Mouse (Mus musculus) CD4-positive, CD25-positive, alpha-beta regulatory T cell, adult 2 months (primary cell): ENCODE results near the gene Olfr639.
"Not testable (repeated sequence)": the region's sequence is repeated elsewhere in the genome, so short reads cannot be mapped to it uniquely, and the experiment has no call there.

Experiments used
- DNase-seq: peaks from one replicate; pipeline ENCODE4 v3.0.0-alpha.2; 2012; ENCODE audit warnings: low read depth, low spot score

Gene Olfr639

DNA sequence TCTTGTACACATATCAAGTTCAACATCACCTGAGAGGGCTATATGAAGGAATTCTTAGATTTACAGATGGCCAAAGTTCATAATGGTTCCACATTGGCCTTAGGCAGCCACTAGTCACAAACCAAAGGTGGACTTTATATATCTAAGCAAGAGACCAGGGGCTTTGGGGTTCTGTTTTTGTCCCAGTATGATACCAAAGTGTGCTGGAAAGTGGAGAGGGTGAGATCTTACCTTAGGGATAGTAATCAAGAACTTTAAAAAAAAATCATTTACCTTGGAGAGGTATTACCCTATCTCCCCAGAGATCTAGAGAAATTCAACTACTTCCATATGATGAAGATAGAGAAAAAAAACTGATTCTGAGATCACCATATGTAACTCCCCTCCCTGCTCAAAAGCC lies at the start of gene Olfr639:
Olfr639 (minus strand) TSS at position 101 of the 400 bp plus-strand sequence.
- no peak for DNase-seq

DNA sequence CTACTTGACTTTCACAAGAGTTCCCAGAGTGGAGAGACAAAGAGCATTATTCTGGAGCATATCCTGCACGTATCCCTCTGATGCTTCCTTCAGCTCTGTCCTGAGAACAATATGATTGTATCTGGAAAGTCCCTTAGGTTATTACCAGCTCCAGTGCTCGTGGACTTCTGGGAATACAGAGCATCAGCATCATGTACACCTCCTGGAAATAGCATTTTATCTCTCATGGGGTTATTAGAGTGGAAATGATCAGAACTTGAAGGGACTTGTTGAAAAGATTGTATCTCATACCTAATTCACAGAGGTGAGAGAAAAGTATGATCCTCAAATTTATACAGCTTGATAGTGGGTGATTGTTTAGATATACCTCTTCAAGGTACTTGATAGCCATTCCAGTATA lies 44.2 kb upstream of the Olfr639 start, which contains the start of gene 4930516K23Rik:
4930516K23Rik (minus strand) TSS at position 101 of the 400 bp plus-strand sequence.
- no peak for DNase-seq

DNA sequence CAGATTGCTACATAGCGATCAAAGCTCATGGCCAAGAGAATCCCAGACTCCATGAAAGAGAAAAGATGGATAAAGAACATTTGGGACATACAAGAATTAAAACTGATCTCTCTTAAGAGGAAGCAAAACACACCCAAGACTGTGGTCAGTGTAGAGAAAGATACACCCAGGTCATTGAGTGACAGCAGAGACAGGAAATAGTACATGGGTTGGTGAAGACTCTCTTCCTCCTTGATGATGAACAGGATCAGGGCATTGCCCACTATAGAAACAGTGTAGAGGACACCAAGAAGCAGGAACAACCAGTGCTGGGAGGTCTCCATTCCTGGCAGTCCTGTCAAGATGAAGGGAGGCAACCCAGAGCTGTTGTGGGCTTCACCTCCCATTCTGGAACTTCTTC lies 42.1 kb upstream of the Olfr639 start:
- DNase-seq: no peak

DNA sequence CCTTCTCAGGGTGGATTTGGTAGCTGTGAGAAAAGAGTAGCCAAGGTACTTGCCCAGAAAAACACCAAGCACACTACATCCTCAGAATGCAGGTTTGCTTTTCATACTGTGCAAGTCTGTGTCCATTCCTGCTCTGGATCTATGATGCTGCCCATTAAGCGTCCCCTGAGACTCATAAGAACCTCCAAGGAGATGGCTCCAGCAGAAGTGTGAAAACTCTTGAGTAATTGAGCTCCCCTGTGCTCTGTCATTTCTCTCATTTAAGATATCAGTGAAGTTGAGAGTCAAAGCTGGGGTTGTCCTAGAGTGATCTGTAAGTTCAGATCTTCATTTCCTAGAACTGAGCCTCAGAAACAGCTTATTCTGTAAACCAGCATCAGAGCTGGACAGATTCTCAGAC lies 35.5 kb upstream of the Olfr639 start, which contains the start of gene Olfr642:
Olfr642 (minus strand) TSS at position 101 of the 400 bp plus-strand sequence.
- DNase-seq: no peak

DNA sequence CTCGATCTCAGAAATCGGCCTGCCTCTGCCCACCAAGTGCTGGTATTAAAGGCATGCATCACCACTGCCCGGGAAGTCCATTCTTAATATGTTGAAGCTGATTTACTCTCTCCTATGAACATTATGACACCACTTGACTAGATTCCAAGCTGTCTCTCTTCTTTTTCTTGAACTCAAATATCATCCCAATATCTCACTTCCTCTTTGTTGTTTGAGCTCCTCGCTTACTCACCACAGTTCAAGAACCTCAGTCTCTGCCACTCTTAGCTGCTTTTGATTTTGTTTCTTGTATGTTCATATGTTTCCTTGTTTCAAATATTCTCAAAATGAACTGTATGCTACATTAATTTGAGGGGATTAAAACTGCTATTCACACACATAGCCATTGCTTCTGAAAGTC lies 33.6 kb upstream of the Olfr639 start:
- DNase-seq: no peak

DNA sequence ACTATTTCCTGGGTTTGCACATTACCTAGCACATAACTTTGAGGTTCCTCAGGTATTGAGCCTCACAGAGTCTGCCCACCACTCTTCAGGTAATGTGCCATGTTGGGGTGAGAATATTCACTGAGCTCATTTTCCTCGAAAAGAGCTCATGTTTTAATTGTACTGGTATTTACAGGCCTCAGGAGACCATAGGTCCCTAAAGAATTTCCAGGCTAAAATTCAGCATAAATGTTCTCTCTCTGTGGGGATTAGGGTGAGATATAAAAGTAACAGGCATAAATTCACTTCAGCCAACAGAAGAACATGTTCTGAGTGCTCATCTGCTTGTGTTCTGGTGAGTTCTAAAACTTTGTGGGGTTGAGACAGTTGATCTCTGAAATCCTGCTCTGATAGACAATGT lies 18.0 kb upstream of the Olfr639 start, which contains the start of gene Olfr641:
Olfr641 (plus strand) TSS at position 301 of the 400 bp plus-strand sequence.
- DNase-seq: no peak

DNA sequence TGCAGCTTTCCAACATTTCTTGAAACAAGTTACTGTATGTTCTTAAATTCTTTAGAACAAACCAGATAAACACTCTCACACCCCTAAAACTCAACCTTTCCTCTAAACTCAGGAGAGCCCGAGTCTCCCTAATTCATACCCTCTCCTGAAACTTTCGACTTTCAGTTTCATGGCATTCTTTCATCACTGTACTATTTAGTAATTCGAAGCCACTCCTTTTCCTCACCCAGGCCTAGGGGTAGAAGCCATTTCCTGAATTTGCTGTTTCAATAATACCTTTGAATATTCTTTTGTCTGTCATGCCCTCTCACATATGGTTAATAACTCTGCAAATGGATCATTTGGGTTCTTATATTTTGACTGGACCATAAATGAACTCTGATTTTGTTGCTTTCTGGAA lies 9.9 kb upstream of the Olfr639 start:
- DNase-seq: no peak

DNA sequence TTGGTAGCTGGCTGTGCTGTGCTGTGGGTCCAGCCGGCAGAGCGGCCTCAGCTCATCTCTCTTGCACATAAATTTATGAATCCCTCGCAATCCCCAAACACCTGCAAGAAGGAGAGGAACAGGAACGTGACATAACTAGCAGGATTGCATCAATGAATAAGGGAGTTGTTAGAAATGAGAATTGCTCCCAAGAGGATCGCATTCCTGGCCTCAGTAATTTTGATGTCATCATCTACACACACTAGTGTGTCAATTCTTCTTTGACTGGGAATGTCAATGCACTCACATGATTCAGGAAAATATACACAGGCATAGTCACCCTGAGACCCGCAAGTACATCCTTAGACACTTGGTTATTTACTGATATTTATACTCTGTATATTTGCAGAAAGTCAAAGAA lies 8.4 kb upstream of the Olfr639 start, which contains the start of gene Olfr640:
Olfr640 (minus strand) TSS at position 101 of the 400 bp plus-strand sequence.
- DNase-seq: no peak

DNA sequence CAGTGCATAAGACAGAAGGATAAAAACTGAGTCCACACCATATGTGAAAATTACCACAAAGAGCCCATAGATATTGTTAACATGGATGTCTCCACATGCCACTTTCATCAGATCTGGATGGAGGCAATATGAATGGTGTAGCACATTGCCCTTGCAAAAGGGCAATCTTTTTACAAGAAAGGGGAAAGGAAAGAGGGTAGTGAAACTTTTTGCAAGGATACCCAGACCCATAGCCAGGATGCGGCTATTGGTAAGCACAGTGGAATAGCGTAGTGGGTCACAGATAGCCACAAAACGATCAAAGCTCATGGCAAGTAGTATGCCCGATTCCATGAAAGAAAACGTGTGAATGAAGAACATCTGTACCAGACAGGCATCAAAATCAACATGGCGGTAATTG lies 4.5 kb upstream of the Olfr639 start:
- DNase-seq: no peak

DNA sequence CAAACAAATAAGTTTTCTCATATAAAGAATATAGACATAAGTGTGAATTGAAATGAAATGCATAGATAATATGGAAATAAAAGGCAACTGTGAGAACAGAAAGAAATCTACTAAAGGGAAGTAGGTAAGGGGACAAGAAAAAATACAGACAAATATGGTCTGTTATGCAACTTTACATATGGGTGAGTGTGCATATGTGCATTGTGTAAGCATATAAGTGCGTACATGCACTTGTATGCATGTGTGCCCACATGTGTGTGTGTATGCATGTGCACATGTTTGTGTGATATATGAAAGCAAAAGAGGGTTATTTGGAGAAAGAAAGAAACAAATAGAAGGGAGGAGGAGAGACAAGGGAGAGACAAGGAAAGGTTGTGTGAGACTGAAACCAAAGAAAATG lies 1.9 kb upstream of the Olfr639 start:
- DNase-seq: no peak

DNA sequence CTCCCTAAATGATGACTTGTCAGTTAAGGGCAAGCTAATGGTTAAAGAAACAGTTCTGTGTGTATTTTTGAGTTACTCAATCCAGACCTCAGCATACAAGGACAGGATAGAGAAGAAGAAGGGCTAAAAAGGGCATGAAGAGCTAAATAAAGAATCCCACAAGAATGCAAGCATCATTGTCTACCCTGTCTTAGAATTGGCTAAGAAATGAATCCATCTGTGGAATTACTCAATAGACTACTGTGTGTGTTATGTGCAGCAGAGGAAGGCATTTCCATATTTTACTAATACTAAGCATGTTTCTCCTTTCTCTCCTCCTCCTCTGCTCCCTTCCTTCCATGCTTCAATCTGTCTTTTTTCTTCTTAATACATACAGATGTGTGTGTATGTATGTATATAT lies 18.0 kb downstream of the Olfr639 start:
- DNase-seq: no peak

DNA sequence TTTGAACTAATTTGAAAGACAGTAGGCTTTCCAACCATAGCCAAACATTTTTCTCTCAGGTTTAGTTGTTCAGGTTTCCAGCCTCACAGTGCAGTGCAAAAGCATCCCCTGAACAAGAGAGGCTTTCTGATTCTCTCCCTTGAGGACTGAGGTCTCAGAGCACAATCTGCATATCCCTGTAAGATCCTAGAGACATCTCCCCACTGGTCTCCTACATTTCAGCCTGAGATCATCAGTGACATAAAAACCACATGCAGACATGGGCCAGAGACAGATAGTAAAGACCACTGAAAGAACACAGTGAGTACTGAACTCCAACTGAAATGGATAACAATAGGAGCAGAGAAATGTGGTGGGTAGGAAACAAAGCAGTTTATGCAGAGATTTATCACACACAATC lies 18.7 kb downstream of the Olfr639 start, which contains the start of gene Olfr638:
Olfr638 (plus strand) TSS at position 301 of the 400 bp plus-strand sequence.
- DNase-seq: no peak

DNA sequence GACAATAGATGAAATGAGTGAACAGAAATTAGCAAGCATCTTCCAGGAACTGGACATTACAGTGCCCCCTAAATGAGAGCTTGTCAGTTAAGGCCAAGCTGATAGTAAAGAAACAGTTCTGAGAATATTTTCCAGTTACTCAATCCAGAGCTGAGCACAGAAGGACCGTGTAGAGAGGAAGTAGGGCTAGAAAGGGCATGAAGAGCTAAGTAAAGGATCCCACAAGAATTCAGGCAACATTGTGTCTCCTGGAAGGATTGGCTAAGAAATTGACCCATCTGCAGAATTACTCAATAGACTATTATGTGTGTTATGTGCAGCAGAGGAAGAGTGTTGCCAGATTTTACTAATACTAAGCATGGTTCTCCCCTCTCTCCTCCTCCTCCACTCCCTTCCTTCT lies 45.3 kb downstream of the Olfr639 start:
- no peak for DNase-seq

DNA sequence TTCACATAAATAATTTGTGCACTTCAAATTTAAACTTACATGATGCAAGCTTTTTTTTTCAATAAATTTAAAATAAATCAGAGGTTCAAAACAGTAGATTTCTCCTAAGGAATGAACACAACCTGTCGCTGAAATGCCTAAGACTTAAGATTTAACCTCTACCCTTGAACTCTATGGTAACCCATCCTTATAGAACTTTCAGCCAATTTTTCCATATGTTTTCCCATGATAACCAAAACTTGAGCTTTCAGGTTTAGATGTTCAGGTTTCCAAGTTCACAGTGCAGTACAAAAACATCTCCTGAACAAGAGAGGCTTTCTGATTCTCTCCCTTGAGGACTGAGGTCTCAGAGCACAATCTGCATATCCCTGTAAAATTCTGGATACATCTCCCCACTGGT lies 46.3 kb downstream of the Olfr639 start, which contains the start of gene Olfr635:
Olfr635 (plus strand) TSS at position 301 of the 400 bp plus-strand sequence.
- no peak for DNase-seq

DNA sequence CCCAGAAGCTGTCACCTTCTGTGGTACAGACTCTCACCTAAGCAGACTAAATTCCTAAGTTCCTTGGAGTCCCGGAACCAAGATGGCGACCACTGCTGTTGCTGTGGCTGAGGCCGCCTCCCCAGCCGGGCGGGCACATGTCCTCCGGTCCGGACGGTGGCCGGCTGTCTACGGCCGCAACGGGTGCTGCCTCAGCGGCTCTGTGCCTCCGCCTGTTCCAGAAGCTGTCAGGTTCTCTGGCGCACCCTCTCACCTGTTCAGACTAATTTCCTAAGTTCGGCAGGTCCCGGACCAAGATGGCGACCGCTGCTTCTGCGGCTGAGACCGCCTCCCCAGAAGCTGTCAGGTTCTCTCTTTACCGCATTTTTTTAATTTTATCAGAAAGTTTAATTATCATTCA lies 50.2 kb downstream of the Olfr639 start:
- DNase-seq: not testable (repeated sequence)
